Mouse (Mus musculus) lung, postnatal 0 days (tissue): ENCODE results near the gene Ppp2r5e.

ENCODE experiments used
- CTCF ChIP-seq: IDR thresholded peaks from 2 replicates; pipeline ENCODE4 v1.5.1; 2016; ENCODE audit warnings: antibody characterized with exemption, mild to moderate bottlenecking
- EP300 ChIP-seq: IDR thresholded peaks from 2 replicates; pipeline ENCODE4 v1.6.1; 2016; ENCODE audit warnings: antibody characterized with exemption, mild to moderate bottlenecking, control low read depth

DNA sequence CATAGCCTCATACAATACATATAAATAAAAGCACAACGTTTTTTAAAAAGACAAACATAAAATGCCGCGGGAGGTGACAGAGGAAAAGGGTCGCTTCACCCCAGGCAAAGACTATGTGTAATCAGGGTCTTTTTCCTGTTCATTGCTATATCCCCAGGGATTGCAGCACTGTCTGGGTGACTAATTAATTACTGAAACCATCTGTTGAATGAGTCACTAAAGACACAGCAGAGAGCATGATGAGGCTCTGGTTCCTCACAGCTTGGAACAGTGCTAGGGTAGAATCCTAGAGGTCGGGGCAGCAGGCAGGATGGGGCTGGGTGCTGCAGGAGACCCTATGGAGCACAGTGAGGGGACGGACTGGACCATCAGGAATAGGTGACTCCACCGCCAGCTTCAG lies 170.2 kb downstream of the Ppp2r5e start:
- no peak for TF ChIP-seq CTCF
- no peak for TF ChIP-seq EP300
